Mouse (Mus musculus): ENCODE measurements around the gene BC049715. TPM values are rescaled to one million over a fixed set of nuclear protein-coding genes. Genes with fewer than 3 reads are reported as not detected.

Gene BC049715
- polyA plus RNA-seq, 1 experiment from 2014 or later, result 2.7 TPM

Small RNA genes within 50 kb of the gene (microRNA-seq; reads per million reads assigned to microRNA genes)
- gene Gm44364, result not detected

Other genes starting within 250 kb of the BC049715 start
- gene Plbd1, start 165.7 kb upstream of the BC049715 start, polyA plus RNA-seq (2014; fragmentation: Nextera tagmentation; extraction: Ambion mirVana), result 0.94 and 1.5 TPM in 2 replicates
- 0.14 and 0.35 TPM in 2 replicates for gene Gucy2c, start 45.9 kb upstream of the BC049715 start, polyA plus RNA-seq (2014; fragmentation: Nextera tagmentation; extraction: Ambion mirVana)
- gene Hist4h4, start 23.2 kb upstream of the BC049715 start, polyA plus RNA-seq (2014; fragmentation: Nextera tagmentation; extraction: Ambion mirVana), result 0.92 and 0.96 TPM in 2 replicates
- 78.5 and 79.9 TPM in 2 replicates for gene H2afj, start 19.4 kb upstream of the BC049715 start, polyA plus RNA-seq (2014; fragmentation: Nextera tagmentation; extraction: Ambion mirVana)
- gene Wbp11, start 607 bp downstream of the BC049715 start, polyA plus RNA-seq (2014; fragmentation: Nextera tagmentation; extraction: Ambion mirVana), result 169 and 183 TPM in 2 replicates
- gene Smco3, start 7.8 kb downstream of the BC049715 start, polyA plus RNA-seq (2014; fragmentation: Nextera tagmentation; extraction: Ambion mirVana), result not detected in 2 replicates
- gene Art4, start 30.1 kb downstream of the BC049715 start, polyA plus RNA-seq (2014; fragmentation: Nextera tagmentation; extraction: Ambion mirVana), result 1.2 and 2.3 TPM in 2 replicates
- 10.4 and 14.1 TPM in 2 replicates for gene Mgp, start 48.2 kb downstream of the BC049715 start, polyA plus RNA-seq (2014; fragmentation: Nextera tagmentation; extraction: Ambion mirVana)
- 0.31 TPM in 1 of 2 replicates, not detected in the other for gene Erp27, start 94.6 kb downstream of the BC049715 start, polyA plus RNA-seq (2014; fragmentation: Nextera tagmentation; extraction: Ambion mirVana)
- gene Pde6h, start 96.2 kb downstream of the BC049715 start, polyA plus RNA-seq (2014; fragmentation: Nextera tagmentation; extraction: Ambion mirVana), result not detected in 2 replicates
- 42.4 and 44.8 TPM in 2 replicates for gene Arhgdib, start 114.3 kb downstream of the BC049715 start, polyA plus RNA-seq (2014; fragmentation: Nextera tagmentation; extraction: Ambion mirVana)

Data from limb, embryonic 11.5 days (tissue).